Mouse (Mus musculus) fat pad, adult 2 months (tissue): ENCODE measurements around the gene Pvrig.
"Not testable (repeated sequence)": the region's sequence is repeated elsewhere in the genome, so short reads cannot be mapped to it uniquely, and the experiment has no call there.

Source experiments
- DNase-seq: peaks from one replicate; pipeline ENCODE4 v3.0.0-alpha.2; 2011; ENCODE audit warnings: low read depth, low spot score; ENCODE audit errors: extremely low read depth

Gene Pvrig

DNA sequence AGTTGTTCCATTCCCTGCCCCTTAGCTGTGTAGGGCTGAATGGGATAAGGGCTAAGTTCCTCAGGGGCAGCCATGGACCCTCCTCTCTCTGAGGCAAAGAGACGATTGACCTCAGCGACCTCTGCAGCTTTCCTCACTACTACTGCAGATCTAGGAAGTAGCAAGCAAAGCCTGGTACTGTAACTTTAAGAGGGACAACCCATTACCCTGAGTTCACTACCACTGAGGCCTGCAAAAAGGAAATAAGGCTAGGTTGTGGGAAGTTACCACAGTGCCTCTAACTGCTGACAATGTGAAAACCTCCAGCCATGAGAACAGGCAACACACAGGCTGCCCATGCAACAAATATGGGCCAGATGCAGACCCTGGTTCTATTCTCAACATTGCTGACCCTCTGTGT, at the start of gene Pvrig:
TSS of gene Pvrig (plus strand) at position 301 of the 400 bp plus-strand sequence.
- DNase-seq: no peak

DNA sequence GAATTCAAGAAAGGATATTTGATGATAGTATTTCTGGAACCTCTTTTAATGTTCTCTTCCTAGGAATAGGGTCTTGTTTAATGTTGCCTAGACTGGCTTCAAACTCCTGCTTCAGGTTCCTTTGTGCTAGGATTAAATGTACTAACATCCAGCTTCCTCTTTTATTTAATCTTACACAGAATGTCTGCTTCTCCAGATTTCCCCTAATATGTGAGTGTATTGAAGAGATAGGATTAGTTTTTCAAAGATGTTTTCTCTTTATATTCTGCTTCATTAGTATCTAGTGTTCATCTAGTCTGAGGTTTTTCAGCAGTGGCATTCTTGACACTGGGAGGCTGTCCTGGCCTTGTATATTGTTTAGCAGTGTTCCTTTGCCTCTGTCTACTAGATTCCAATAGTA, 47.6 kb upstream of the Pvrig start:
- DNase-seq: no peak

DNA sequence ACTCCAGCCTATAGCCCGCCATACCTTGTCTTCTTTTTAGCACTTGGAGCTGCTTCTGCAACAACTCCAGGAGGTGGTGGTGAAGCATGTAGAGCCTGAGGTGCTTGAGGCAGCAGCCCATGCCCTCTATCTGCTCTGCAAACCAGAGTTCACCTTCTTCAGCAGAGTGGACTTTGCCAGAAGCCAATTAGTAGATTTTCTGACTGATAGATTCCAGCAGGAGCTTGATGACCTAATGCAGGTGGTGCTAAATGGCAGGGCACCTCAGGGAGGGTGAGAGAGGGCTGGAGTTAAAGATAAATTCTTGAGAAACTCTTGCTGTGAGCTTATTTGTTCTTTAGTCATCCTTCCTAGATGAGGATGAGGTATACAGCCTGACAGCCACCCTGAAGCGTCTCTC, 42.1 kb upstream of the Pvrig start:
- no peak for DNase-seq

DNA sequence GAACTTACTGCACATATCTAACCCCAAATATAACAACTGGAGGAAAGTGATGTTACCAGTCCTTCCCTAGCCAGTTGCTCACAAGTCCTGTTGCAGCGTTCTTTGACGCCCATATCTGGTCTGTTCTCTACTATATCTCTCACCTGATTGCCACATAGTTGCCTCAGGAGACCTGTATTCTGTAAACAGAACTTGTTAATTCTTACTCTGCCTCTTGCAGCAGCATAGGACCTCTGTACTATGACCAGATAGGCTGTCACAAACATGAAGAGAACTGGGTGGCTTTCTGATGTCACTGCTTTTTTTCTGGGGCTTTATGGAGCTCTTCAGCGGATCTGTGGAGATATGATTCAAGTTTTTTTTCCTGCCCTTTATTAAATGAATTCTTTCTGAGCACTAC, 29.0 kb upstream of the Pvrig start:
- no peak for DNase-seq

DNA sequence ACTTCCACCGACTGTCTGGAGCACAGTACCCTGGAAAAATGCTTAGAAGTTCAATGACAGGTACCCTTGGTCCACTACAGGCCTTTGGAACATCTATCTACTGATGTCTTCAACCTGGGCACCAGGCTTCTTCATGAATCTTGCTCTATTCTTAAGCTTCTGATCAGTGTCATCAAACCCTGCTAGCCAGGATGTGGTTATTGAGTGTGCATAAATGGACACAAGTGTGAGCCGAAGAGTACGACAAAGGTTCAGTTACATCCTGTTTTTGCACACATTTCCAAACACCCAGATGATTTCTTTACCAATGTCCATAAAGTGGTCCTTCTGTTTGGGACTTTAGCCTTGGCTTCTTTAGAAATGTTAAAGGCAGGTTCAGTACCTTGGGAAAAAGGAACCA, 1.5 kb downstream of the Pvrig start:
- no peak for DNase-seq

DNA sequence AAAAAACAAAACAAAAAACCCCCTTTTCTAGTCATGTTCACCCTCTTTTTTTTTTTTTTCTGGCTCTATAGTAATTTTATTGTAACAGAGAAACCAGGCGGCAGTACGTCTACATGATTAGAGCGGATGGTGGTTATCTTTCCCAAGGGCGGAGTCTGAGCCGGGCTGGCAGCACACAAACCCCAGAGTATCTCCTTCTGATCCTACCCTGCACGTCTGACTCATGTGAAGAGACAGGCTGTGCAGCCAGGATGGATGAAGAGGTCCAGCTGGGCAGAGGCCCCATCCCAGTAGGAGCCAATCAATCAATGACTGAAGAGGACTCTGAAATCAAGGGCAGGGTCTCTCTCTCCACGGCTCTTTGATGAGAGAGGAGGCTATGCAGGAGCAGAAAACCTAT, 21.4 kb downstream of the Pvrig start:
- not testable (repeated sequence) for DNase-seq

DNA sequence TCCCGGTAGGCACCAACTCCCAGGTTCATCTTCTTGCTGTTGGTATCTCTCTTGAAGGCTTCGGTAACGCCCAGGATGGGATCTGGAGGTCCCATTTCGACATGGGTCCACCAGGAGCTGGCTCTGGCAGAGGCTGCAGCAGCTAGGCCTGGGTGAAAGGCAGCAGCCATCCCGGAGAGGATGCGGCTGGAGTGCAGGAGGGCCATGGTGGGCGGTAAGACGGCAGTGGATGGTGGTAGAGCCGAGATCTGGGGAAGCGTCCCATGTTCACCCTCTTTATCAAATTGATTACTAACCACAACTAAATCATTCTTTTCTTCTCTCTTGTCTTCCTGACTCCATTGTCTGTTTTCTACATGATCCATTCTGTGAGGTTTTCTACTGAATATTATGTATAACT, 23.6 kb downstream of the Pvrig start:
- DNase-seq: not testable (repeated sequence)
